Mouse (Mus musculus): ENCODE measurements around the gene Phactr4. TPM values are rescaled to one million over a fixed set of nuclear protein-coding genes. Genes with fewer than 3 reads are reported as not detected.

Phactr4 gene
- polyA plus RNA-seq, 1 experiment from 2014 or later = 18.4 TPM

GRCm38 (mm10) chr4:132354571-132354970, 67.7 kb downstream of the Phactr4 start:
- Histone ChIP-seq H3K4me1 (peaks cover 18% of the 10 kb centered on the region), H3K4me2 (replicated peaks) (no peak overlapping the region), H3K9ac (no peak overlapping the region), H3K27me3 (no peaks in the 10 kb centered on the region), H3K9me3 (replicated peaks) (no peaks in the 10 kb centered on the region), H3K36me3 (peaks cover 36% of the 10 kb centered on the region), H3K4me3 (no peak overlapping the region), H3K27ac (no peak overlapping the region)
- WGBS = 91% methylated on average over 4 of the region's 4 CpGs
- no peak for ATAC-seq (ENCODE audit: low FRiP score)

- Histone ChIP-seq H3K4me1 (peaks cover 18% of the 10 kb centered on the region), H3K36me3 (peaks cover 30% of the 10 kb centered on the region), H3K9ac (peak within 1 kb of the TSS; percentile 88), H3K4me3 (peak within 1 kb of the TSS; percentile 73), H3K9me3 (replicated peaks) (no peaks in the 10 kb centered on the region), H3K27me3 (no peaks in the 10 kb centered on the region), H3K4me2 (replicated peaks) (peak within 1 kb of the TSS; percentile 85), H3K27ac (peak within 1 kb of the TSS; percentile 93)
- peak; percentile 88 for ATAC-seq (ENCODE audit: low FRiP score)
- WGBS = under 1% methylated on average over 31 of the region's 31 CpGs
These were observed 68.8 kb downstream of the Phactr4 start, which contains the start of gene Rcc1 for GRCm38 (mm10) chr4:132353481-132353885. TSS of gene Rcc1 (minus strand) at chr4:132353605.

GRCm38 (mm10) chr4:132352739-132353138, 69.5 kb downstream of the Phactr4 start:
- Histone ChIP-seq H3K27me3 (no peaks in the 10 kb centered on the region), H3K27ac (peak overlapping the region; percentile 93), H3K4me2 (replicated peaks) (peak overlapping the region; percentile 85), H3K9me3 (replicated peaks) (no peaks in the 10 kb centered on the region), H3K9ac (peak overlapping the region; percentile 88), H3K4me1 (peaks cover 18% of the 10 kb centered on the region), H3K4me3 (peak overlapping the region; percentile 73), H3K36me3 (peaks cover 24% of the 10 kb centered on the region)
- WGBS = 0% methylated on average over 14 of the region's 14 CpGs
- ATAC-seq (ENCODE audit: low FRiP score) = no peak

GRCm38 (mm10) chr4:132351401-132351800, 70.9 kb downstream of the Phactr4 start:
- no peak overlapping the region for H3K4me3 ChIP-seq
- no peaks in the 10 kb centered on the region for H3K27me3 ChIP-seq
- H3K4me2 ChIP-seq (replicated peaks) = peak overlapping the region; percentile 85
- ATAC-seq (ENCODE audit: low FRiP score) = no peak
- peaks cover 16% of the 10 kb centered on the region for H3K36me3 ChIP-seq
- H3K4me1 ChIP-seq = peaks cover 18% of the 10 kb centered on the region
- 44% methylated on average over 1 of the region's 1 CpGs for WGBS
- H3K9ac ChIP-seq = no peak overlapping the region
- H3K9me3 ChIP-seq (replicated peaks) = no peaks in the 10 kb centered on the region
- no peak overlapping the region for H3K27ac ChIP-seq

- no peak overlapping the region for H3K4me2 ChIP-seq (replicated peaks)
- no peak for ATAC-seq (ENCODE audit: low FRiP score)
- 62% methylated on average over 3 of the region's 3 CpGs for WGBS
- H3K27me3 ChIP-seq = no peaks in the 10 kb centered on the region
- no peak overlapping the region for H3K27ac ChIP-seq
- peaks cover 12% of the 10 kb centered on the region; the same call in 1 of the 2 replicates for H3K36me3 ChIP-seq
- H3K4me3 ChIP-seq = no peak overlapping the region
- H3K4me1 ChIP-seq = peaks cover 18% of the 10 kb centered on the region
- H3K9me3 ChIP-seq (replicated peaks) = no peaks in the 10 kb centered on the region
- no peak overlapping the region for H3K9ac ChIP-seq
These were observed 71.4 kb downstream of the Phactr4 start for GRCm38 (mm10) chr4:132350854-132351253.

- ATAC-seq (ENCODE audit: low FRiP score) = no peak
- 39% methylated on average over 2 of the region's 2 CpGs for WGBS
- H3K4me3 ChIP-seq = no peak overlapping the region
These were observed 72.1 kb downstream of the Phactr4 start for GRCm38 (mm10) chr4:132350123-132350740.

GRCm38 (mm10) chr4:132349495-132350122, 72.7 kb downstream of the Phactr4 start:
- no peak overlapping the region for H3K27ac ChIP-seq
- H3K4me3 ChIP-seq = no peak overlapping the region
- H3K27me3 ChIP-seq = no peaks in the 10 kb centered on the region
- peaks cover 21% of the 10 kb centered on the region for H3K4me1 ChIP-seq
- ATAC-seq (ENCODE audit: low FRiP score) = no peak
- peaks cover 12% of the 10 kb centered on the region; the same call in 1 of the 2 replicates for H3K36me3 ChIP-seq
- no peak overlapping the region for H3K9ac ChIP-seq
- WGBS = 61% methylated on average over 3 of the region's 3 CpGs
- no peak overlapping the region for H3K4me2 ChIP-seq (replicated peaks)
- H3K9me3 ChIP-seq (replicated peaks) = no peaks in the 10 kb centered on the region

More at GRCm38 (mm10) chr4:132350123-132350740, 72.1 kb downstream of the Phactr4 start:
- no peak overlapping the region for H3K9ac ChIP-seq
- no peaks in the 10 kb centered on the region for H3K9me3 ChIP-seq (replicated peaks)
- no peak overlapping the region for H3K27ac ChIP-seq
- no peak overlapping the region for H3K4me2 ChIP-seq (replicated peaks)
- H3K27me3 ChIP-seq = no peaks in the 10 kb centered on the region
- peaks cover 18% of the 10 kb centered on the region for H3K4me1 ChIP-seq
- peaks cover 12% of the 10 kb centered on the region; the same call in 1 of the 2 replicates for H3K36me3 ChIP-seq

- WGBS = 54% methylated on average over 3 of the region's 3 CpGs
- peaks cover 27% of the 10 kb centered on the region for H3K4me1 ChIP-seq
- no peak overlapping the region for H3K9ac ChIP-seq
- no peaks in the 10 kb centered on the region for H3K27me3 ChIP-seq
- peaks cover 12% of the 10 kb centered on the region; the same call in 1 of the 2 replicates for H3K36me3 ChIP-seq
- no peak overlapping the region for H3K4me3 ChIP-seq
- H3K9me3 ChIP-seq (replicated peaks) = no peaks in the 10 kb centered on the region
- no peak overlapping the region for H3K4me2 ChIP-seq (replicated peaks)
- H3K27ac ChIP-seq = no peak overlapping the region
- no peak for ATAC-seq (ENCODE audit: low FRiP score)
These were observed 75.6 kb downstream of the Phactr4 start for GRCm38 (mm10) chr4:132346661-132347060.

GRCm38 (mm10) chr4:132346261-132346660, 76.0 kb downstream of the Phactr4 start:
- no peak overlapping the region for H3K4me2 ChIP-seq (replicated peaks)
- WGBS = 83% methylated on average over 4 of the region's 4 CpGs
- no peaks in the 10 kb centered on the region for H3K9me3 ChIP-seq (replicated peaks)
- no peak overlapping the region for H3K9ac ChIP-seq
- peaks cover 23% of the 10 kb centered on the region for H3K4me1 ChIP-seq
- no peaks in the 10 kb centered on the region for H3K27me3 ChIP-seq
- peaks cover 8% of the 10 kb centered on the region; the same call in 1 of the 2 replicates for H3K36me3 ChIP-seq
- no peak overlapping the region for H3K4me3 ChIP-seq
- no peak for ATAC-seq (ENCODE audit: low FRiP score)
- H3K27ac ChIP-seq = no peak overlapping the region

GRCm38 (mm10) chr4:132345843-132346212, 76.5 kb downstream of the Phactr4 start:
- no peak overlapping the region for H3K9ac ChIP-seq
- peak overlapping the region; percentile 82; the same call in 1 of the 2 replicates for H3K4me3 ChIP-seq
- H3K4me2 ChIP-seq (replicated peaks) = no peak overlapping the region; the same call in 1 of the 2 replicates
- peaks cover 23% of the 10 kb centered on the region for H3K4me1 ChIP-seq
- no peak overlapping the region for H3K27ac ChIP-seq
- ATAC-seq (ENCODE audit: low FRiP score) = peak; percentile 49; the same call in 1 of the 2 replicates
- H3K27me3 ChIP-seq = no peaks in the 10 kb centered on the region
- no peaks in the 10 kb centered on the region for H3K9me3 ChIP-seq (replicated peaks)
- WGBS = 50% methylated on average over 5 of the region's 5 CpGs
- peaks cover 3% of the 10 kb centered on the region; the same call in 1 of the 2 replicates for H3K36me3 ChIP-seq

GRCm38 (mm10) chr4:132345135-132345842, 77.0 kb downstream of the Phactr4 start:
- H3K27me3 ChIP-seq = no peaks in the 10 kb centered on the region
- peak overlapping the region; percentile 98 for H3K4me2 ChIP-seq (replicated peaks)
- H3K4me3 ChIP-seq = peak overlapping the region; percentile 82
- ATAC-seq (ENCODE audit: low FRiP score) = peak; percentile 83
- H3K9me3 ChIP-seq (replicated peaks) = no peaks in the 10 kb centered on the region
- peak overlapping the region; percentile 82 for H3K9ac ChIP-seq
- peak overlapping the region; percentile 70; the same call in 1 of the 2 replicates for H3K27ac ChIP-seq
- WGBS = under 1% methylated on average over 83 of the region's 83 CpGs
- H3K36me3 ChIP-seq = no peaks in the 10 kb centered on the region
- H3K4me1 ChIP-seq = peaks cover 23% of the 10 kb centered on the region

Measured in hindbrain, embryonic 12.5 days (tissue).